Mouse (Mus musculus): ENCODE measurements around the gene Cwc27.

GRCm38 (mm10) chr13:104817696-104818095 lies 754 bp upstream of the Cwc27 start:
- TF ChIP-seq MAFK (IDR thresholded peaks at IDR 0.05; ENCODE audit: insufficient read depth, low read depth, low read length) (no peak), ZC3H11A (IDR thresholded peaks at IDR 0.05; ENCODE audit: borderline replicate concordance, low read depth, low read length) (no peak), CHD2 (IDR thresholded peaks at IDR 0.05; ENCODE audit: low read depth, low read length) (no peak)

Data from ES-E14 (cell line).